Mouse (Mus musculus) E14TG2a.4 (cell line): ENCODE data around the gene 1700034J05Rik.

Experiments
- CTCF ChIP-seq: conservative IDR thresholded peaks from 2 replicates; pipeline ENCODE4 v1.5.1; 2014; ENCODE audit warnings: low read length
- NANOG ChIP-seq: IDR thresholded peaks from 2 replicates; pipeline ENCODE4 v1.6.1; 2014; ENCODE audit warnings: borderline replicate concordance, low read length, mixed read lengths
- POU5F1 ChIP-seq: IDR thresholded peaks from 2 replicates; pipeline ENCODE4 v1.6.1; 2014; ENCODE audit warnings: low read length, borderline replicate concordance

- TF ChIP-seq CTCF: no peak
- no peak for TF ChIP-seq POU5F1
- no peak for TF ChIP-seq NANOG
Observed at GRCm38 (mm10) chr6:146973406-146973805, 19.2 kb upstream of the 1700034J05Rik start.
